Mouse (Mus musculus): ENCODE results near the gene Cadps. TPM values are rescaled to one million over a fixed set of nuclear protein-coding genes. Genes with fewer than 3 reads are reported as not detected.

Gene Cadps
- total RNA-seq (2017), result not detected in 2 replicates

DNA sequence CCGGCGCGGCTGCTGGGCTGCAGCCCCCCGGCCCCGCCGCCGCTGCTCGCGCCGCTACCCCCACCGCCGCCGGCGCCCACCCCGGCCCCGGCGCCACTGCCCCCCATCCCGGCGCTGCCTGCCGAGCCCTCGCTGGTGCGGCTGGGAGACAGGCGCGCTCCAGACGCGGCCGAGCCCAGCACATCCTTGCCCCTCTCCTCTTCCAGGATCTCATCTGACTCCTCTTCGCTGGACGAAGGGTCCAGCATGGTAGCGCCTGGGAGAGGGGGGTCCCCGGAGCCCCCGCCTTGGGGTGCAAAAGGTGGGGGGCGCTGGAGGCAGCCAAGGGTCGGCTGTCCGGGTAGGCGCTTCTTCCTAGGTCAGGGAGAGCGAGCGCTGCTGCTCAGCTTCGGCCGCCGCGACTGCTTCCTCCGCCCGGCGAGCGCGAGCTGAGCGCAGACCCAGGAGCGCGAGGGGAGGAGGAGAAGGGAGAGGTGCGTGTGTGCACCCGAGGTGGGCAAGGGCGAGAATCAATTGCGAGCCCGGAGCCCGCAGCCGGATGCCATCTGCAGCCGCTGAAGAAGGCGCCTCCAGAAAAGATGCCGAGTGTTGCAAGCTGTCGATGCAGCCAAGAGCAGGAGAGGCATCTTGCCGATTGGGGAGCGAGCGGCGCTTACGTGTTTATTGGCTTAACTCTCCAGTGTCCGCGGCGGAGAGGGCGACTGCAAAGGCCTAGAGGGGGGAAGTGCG lies at the start of gene Cadps:
TSS of gene Cadps (minus strand) at position 589 of the 729 bp plus-strand sequence.
- no peak for ATAC-seq (replicated peaks in 1 of 2; ENCODE audit: insufficient read depth in 1 of 2, low FRiP score in 2 of 2, low TSS enrichment in 1 of 2, low read depth in 1 of 2, poor library complexity in 2 of 2, severe bottlenecking in 2 of 2)

GRCm38 (mm10) chr14:12869605-12870004 lies 46.7 kb upstream of the Cadps start:
- no peak for ATAC-seq (replicated peaks in 1 of 2; ENCODE audit: insufficient read depth in 1 of 2, low FRiP score in 2 of 2, low TSS enrichment in 1 of 2, low read depth in 1 of 2, poor library complexity in 2 of 2, severe bottlenecking in 2 of 2)

- ATAC-seq (replicated peaks in 1 of 2; ENCODE audit: insufficient read depth in 1 of 2, low FRiP score in 2 of 2, low TSS enrichment in 1 of 2, low read depth in 1 of 2, poor library complexity in 2 of 2, severe bottlenecking in 2 of 2), result no peak
These were observed 42.4 kb upstream of the Cadps start for GRCm38 (mm10) chr14:12865258-12865657.

DNA sequence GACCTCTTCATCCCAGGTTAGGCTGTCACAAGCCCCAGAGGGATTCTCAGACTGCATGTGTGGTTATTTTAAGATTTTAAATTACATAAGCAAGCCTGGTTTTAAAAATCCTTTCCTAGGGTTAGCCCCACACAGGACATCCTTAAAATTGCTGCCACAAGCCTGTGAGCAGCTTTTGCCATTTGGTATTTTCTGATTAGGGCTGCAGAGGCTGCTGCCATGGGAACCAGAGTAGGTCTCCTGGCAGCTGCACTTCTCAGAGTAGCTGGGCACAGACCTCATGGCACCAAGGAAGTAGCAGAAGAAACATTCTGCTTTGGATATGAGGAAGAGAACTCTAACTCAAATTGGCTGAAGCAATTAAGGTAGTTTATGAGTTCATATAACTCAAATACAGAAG lies 21.0 kb upstream of the Cadps start:
- ATAC-seq (replicated peaks in 1 of 2; ENCODE audit: insufficient read depth in 1 of 2, low FRiP score in 2 of 2, low TSS enrichment in 1 of 2, low read depth in 1 of 2, poor library complexity in 2 of 2, severe bottlenecking in 2 of 2), result no peak

DNA sequence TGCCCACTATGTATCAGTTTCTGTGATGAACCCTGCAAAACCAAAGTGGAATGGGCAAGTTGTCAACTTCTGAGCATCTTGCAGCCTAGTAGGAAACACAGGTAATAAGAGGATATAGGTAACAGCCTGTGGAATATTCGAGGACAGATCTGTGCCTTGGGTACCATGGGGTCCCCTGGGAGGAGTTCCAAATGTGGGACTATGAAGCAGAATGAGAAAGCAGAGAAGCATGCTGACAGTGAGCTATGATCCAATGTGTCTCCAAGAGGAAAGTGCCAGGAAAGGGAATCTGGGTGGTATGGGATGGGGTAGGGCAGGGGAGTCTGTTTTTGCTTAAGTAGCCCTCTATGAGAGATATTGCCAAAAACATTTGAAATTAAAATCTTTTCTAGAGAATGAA lies 16.6 kb upstream of the Cadps start:
- ATAC-seq (replicated peaks in 1 of 2; ENCODE audit: insufficient read depth in 1 of 2, low FRiP score in 2 of 2, low TSS enrichment in 1 of 2, low read depth in 1 of 2, poor library complexity in 2 of 2, severe bottlenecking in 2 of 2), result no peak

DNA sequence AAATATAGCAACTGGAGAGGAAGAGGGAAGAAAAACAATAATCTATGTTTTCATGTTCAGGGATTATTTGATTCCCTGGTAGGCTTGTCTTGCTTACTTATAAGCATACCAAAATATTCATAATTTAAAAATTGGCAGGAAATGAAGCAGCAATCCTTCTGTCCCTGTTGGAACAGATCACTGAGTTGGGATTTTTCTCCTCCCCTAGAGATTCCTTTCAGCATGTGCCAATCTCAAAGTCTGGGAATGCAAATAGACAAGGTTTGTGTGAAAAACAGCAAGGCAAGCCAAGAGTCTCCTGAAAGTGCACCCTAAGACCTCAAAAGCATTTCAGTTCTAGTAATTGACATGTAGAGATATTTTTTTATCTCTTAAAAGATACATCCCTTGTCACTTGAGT lies 16.1 kb upstream of the Cadps start:
- ATAC-seq (replicated peaks in 1 of 2; ENCODE audit: insufficient read depth in 1 of 2, low FRiP score in 2 of 2, low TSS enrichment in 1 of 2, low read depth in 1 of 2, poor library complexity in 2 of 2, severe bottlenecking in 2 of 2), result no peak

DNA sequence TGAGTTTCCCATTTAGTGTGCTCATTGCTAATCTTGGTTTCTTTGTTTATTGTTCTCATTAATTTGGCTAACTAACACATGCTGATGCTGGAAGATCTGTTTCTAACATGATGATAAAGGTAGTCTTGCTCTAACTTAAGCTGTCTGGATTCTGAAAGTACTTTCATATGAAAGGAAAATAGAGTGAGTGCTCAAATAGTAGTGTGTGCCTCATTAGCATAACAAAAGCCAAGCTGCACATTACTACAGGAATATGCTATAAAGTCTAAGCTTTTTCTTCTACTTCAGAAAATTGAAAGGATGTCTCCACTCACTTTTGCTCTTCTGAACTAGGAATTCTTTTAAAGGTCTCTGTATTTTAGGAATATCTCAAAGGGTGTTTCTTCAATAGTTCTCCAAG lies 15.4 kb upstream of the Cadps start:
- no peak for ATAC-seq (replicated peaks in 1 of 2; ENCODE audit: insufficient read depth in 1 of 2, low FRiP score in 2 of 2, low TSS enrichment in 1 of 2, low read depth in 1 of 2, poor library complexity in 2 of 2, severe bottlenecking in 2 of 2)

GRCm38 (mm10) chr14:12837902-12838301 lies 15.0 kb upstream of the Cadps start:
- no peak for ATAC-seq (replicated peaks in 1 of 2; ENCODE audit: insufficient read depth in 1 of 2, low FRiP score in 2 of 2, low TSS enrichment in 1 of 2, low read depth in 1 of 2, poor library complexity in 2 of 2, severe bottlenecking in 2 of 2)

- ATAC-seq (replicated peaks in 1 of 2; ENCODE audit: insufficient read depth in 1 of 2, low FRiP score in 2 of 2, low TSS enrichment in 1 of 2, low read depth in 1 of 2, poor library complexity in 2 of 2, severe bottlenecking in 2 of 2), result no peak
These were observed 902 bp upstream of the Cadps start for GRCm38 (mm10) chr14:12823781-12824180.

GRCm38 (mm10) chr14:12821831-12822490 lies 918 bp downstream of the Cadps start:
- 0 out of 4 replicates have a peak, but pooled peaks of 1 of the 2 experiments have one; percentile 14 for ATAC-seq (replicated peaks in 1 of 2; ENCODE audit: insufficient read depth in 1 of 2, low FRiP score in 2 of 2, low TSS enrichment in 1 of 2, low read depth in 1 of 2, poor library complexity in 2 of 2, severe bottlenecking in 2 of 2)

- ATAC-seq (replicated peaks in 1 of 2; ENCODE audit: insufficient read depth in 1 of 2, low FRiP score in 2 of 2, low TSS enrichment in 1 of 2, low read depth in 1 of 2, poor library complexity in 2 of 2, severe bottlenecking in 2 of 2), result no peak
These were observed 1.6 kb downstream of the Cadps start for GRCm38 (mm10) chr14:12821156-12821813.

DNA sequence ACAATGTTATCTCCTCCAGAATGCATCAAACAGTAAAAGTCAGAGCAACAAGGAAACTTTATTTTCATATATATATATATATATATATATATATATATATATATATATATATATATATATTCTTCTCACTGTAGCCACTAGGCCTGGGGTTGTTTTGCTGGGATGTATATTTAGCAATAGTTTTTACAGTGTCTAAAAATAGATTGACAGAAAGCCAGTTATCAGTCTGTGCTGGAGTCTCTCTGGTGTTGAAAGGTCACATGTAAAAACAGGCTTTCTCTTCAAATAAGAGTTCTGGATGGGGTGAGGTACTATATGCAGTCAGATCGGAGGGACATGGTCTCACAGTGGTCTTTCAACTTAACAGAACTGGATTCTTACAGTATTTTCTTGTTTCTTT lies 2.7 kb downstream of the Cadps start:
- no peak for ATAC-seq (replicated peaks in 1 of 2; ENCODE audit: insufficient read depth in 1 of 2, low FRiP score in 2 of 2, low TSS enrichment in 1 of 2, low read depth in 1 of 2, poor library complexity in 2 of 2, severe bottlenecking in 2 of 2)

DNA sequence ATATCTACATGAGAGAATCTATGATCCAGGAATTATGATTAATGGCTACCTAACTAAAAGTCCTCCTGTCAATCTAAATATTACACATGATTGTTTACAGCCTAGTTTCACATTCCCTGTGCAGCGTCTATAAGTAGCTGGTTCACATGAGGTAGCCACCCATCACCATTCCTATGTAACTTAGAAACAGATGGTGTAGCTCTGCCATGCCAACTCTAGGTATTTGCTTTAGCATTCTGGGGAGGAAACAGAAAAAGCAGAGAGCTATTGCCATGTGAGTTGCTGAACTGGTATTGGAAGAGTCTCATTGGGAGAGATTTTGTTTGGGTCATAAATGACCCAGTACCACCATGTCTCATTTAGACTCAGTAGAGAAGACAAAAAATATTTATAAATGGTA lies 4.4 kb downstream of the Cadps start:
- ATAC-seq (replicated peaks in 1 of 2; ENCODE audit: insufficient read depth in 1 of 2, low FRiP score in 2 of 2, low TSS enrichment in 1 of 2, low read depth in 1 of 2, poor library complexity in 2 of 2, severe bottlenecking in 2 of 2), result no peak

- no peak for ATAC-seq (replicated peaks in 1 of 2; ENCODE audit: insufficient read depth in 1 of 2, low FRiP score in 2 of 2, low TSS enrichment in 1 of 2, low read depth in 1 of 2, poor library complexity in 2 of 2, severe bottlenecking in 2 of 2)
These were observed 10.8 kb downstream of the Cadps start for GRCm38 (mm10) chr14:12812072-12812471.

DNA sequence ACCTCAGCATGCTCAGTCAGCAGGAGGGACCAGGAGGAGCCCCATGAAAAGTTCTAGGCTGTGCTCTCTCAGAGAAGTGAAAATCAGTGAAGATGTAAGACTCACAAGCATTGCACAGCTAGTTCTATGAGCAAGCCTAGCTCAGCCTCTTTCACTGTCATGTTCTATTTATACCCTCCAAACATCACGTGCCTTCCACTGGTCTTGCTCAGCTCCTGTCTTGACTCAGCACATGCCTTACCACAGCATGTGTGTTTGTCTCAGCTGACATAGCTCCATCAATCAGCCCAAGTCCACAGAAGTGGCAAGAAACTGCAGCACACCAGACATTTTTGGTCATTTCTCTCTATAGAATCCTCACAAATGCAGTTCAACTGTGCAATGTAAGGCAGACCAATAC lies 19.9 kb downstream of the Cadps start:
- no peak for ATAC-seq (replicated peaks in 1 of 2; ENCODE audit: insufficient read depth in 1 of 2, low FRiP score in 2 of 2, low TSS enrichment in 1 of 2, low read depth in 1 of 2, poor library complexity in 2 of 2, severe bottlenecking in 2 of 2)

DNA sequence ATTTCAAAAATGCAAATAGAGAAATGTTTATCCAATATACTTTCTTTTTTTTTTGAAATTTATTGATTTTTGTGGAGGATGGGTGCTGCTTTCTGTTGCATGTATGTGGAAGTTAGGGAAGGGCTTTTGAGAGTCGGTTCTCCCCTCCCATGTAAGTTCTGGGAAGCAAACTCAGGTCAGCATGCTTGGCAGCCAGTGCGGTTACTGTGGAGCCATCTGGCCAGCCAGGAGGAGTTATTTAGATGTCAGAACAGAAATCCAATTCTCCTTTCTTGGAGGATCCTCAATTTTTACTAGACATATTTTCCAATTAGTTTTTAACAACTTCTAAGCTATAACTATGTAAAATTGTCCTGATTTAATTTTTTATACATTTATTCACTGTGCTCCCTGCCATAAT lies 21.8 kb downstream of the Cadps start:
- ATAC-seq (replicated peaks in 1 of 2; ENCODE audit: insufficient read depth in 1 of 2, low FRiP score in 2 of 2, low TSS enrichment in 1 of 2, low read depth in 1 of 2, poor library complexity in 2 of 2, severe bottlenecking in 2 of 2), result no peak

GRCm38 (mm10) chr14:12798926-12799325 lies 24.0 kb downstream of the Cadps start:
- no peak for ATAC-seq (replicated peaks in 1 of 2; ENCODE audit: insufficient read depth in 1 of 2, low FRiP score in 2 of 2, low TSS enrichment in 1 of 2, low read depth in 1 of 2, poor library complexity in 2 of 2, severe bottlenecking in 2 of 2)

DNA sequence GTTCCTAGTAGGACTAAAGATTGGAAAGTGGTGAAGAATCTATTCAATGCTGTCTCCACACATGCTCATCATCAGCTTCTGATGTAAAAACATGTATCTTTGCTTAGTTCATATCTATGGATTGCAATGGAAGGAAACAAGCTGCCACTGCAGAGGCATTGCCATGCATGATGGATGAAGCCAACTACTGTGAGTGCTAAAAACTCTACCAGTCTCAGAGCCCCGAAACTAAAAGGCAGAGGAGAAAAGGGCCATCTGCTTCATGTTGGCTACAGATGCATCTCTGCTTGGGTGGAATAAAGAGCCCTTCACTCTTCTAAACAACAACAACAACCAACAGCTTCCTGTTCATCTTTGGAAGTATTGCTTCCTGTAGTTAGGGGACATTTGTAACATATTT lies 38.6 kb downstream of the Cadps start:
- ATAC-seq (replicated peaks in 1 of 2; ENCODE audit: insufficient read depth in 1 of 2, low FRiP score in 2 of 2, low TSS enrichment in 1 of 2, low read depth in 1 of 2, poor library complexity in 2 of 2, severe bottlenecking in 2 of 2), result no peak

All from hematopoietic stem cell, adult 5-6 weeks (primary cell).